Mouse (Mus musculus) embryonic facial prominence, embryonic 14.5 days (tissue): ENCODE data around the gene Gm1123. TPM values are rescaled to one million over a fixed set of nuclear protein-coding genes. Genes with fewer than 3 reads are reported as not detected.

ENCODE experiments used
- ATAC-seq: fragments of 200-750 bp; cut with Nextera tagmentation; 2 replicates; pipeline ENCODE4 v1.8.0; 2017; ENCODE audit warnings: low read depth, moderate number of reproducible peaks, moderate TSS enrichment
- DNase-seq: peaks from one replicate; pipeline ENCODE4 v3.0.0-alpha.2; 2015; ENCODE audit warnings: low spot score
- H3K27ac ChIP-seq: fragments of 300-500 bp; sonication (generic); replicated peaks from 2 replicates; pipeline ENCODE4 v1.5.1; 2014; ENCODE audit warnings: low read depth, mild to moderate bottlenecking, low read length, moderate library complexity
- H3K27me3 ChIP-seq: fragments of 300-500 bp; sonication (generic); replicated peaks from 2 replicates; pipeline ENCODE4 v1.6.1; 2014; ENCODE audit warnings: low read length; ENCODE audit not compliant: control insufficient read depth, insufficient read depth
- H3K36me3 ChIP-seq: fragments of 300-500 bp; sonication (generic); 2 replicates; pipeline ENCODE4 v1.6.1; 2014; ENCODE audit warnings: low read length, mixed read lengths; ENCODE audit not compliant: control insufficient read depth, insufficient read depth
- H3K4me1 ChIP-seq: fragments of 300-500 bp; sonication (generic); 2 replicates; pipeline ENCODE4 v1.6.1; 2014; ENCODE audit warnings: antibody characterized with exemption, low read length; ENCODE audit not compliant: control insufficient read depth, insufficient read depth
- H3K4me2 ChIP-seq: fragments of 300-500 bp; sonication (generic); 2 replicates; pipeline ENCODE4 v1.6.1; 2014; ENCODE audit warnings: low read depth, mild to moderate bottlenecking, low read length, moderate library complexity, mixed read lengths
- H3K4me3 ChIP-seq: fragments of 300-500 bp; sonication (generic); 2 replicates; pipeline ENCODE4 v1.5.1; 2014; ENCODE audit warnings: low read depth, mild to moderate bottlenecking, low read length
- H3K9ac ChIP-seq: fragments of 300-500 bp; sonication (generic); 2 replicates; pipeline ENCODE4 v1.6.1; 2014; ENCODE audit warnings: low read depth, mild to moderate bottlenecking, low read length, moderate library complexity, mixed read lengths
- H3K9me3 ChIP-seq: fragments of 300-500 bp; sonication (generic); 2 replicates; pipeline ENCODE4 v1.6.1; 2016; ENCODE audit warnings: low read length; ENCODE audit not compliant: control insufficient read depth
- WGBS: fragments of 180-500 bp; shearing (Covaris S2); extraction: QIAGEN DNeasy Blood & Tissue Kit; methylation state at CpG from one replicate; pipeline ENCODE4 v1.1.7; 2014; 5-methylcytosine and 5-hydroxymethylcytosine counted together
- polyA plus RNA-seq: library from polyadenylated mRNA; unstranded; fragments of >200 nt; fragmentation: Nextera tagmentation; extraction: Ambion mirVana; gene quantifications from 2 replicates; pipeline ENCODE4 v1.2.1, GENCODE M21; 2014

Gm1123 gene
- polyA plus RNA-seq, 1 experiment from 2014 or later = not detected

GRCm38 (mm10) chr9:98987131-98987530 is 48.4 kb downstream of the Gm1123 start:
- H3K9ac ChIP-seq = peak overlapping the region; percentile 77
- no peak for ATAC-seq
- H3K4me3 ChIP-seq = peak overlapping the region; percentile 83

GRCm38 (mm10) chr9:98986476-98987096 is 48.9 kb downstream of the Gm1123 start:
- H3K27ac ChIP-seq = no peak overlapping the region
- H3K27me3 ChIP-seq = peaks cover 7% of the 10 kb centered on the region
- DNase-seq (no peak), ATAC-seq (peak; percentile 32)
- peaks cover 6% of the 10 kb centered on the region; the same call in 1 of the 2 replicates for H3K4me1 ChIP-seq
- H3K9me3 ChIP-seq = no peaks in the 10 kb centered on the region
- H3K36me3 ChIP-seq = no peaks in the 10 kb centered on the region
- peak overlapping the region; percentile 83 for H3K4me3 ChIP-seq
- H3K4me2 ChIP-seq = peak overlapping the region; percentile 88
- H3K9ac ChIP-seq = peak overlapping the region; percentile 77
- WGBS = under 1% methylated on average over 38 of the region's 50 CpGs

More at GRCm38 (mm10) chr9:98987131-98987530, 48.4 kb downstream of the Gm1123 start:
- no peak overlapping the region for H3K27ac ChIP-seq
- H3K4me1 ChIP-seq = peaks cover 6% of the 10 kb centered on the region; the same call in 1 of the 2 replicates
- DNase-seq = no peak
- no peaks in the 10 kb centered on the region for H3K9me3 ChIP-seq
- peak overlapping the region; percentile 88 for H3K4me2 ChIP-seq
- H3K27me3 ChIP-seq = peaks cover 7% of the 10 kb centered on the region
- 43% methylated on average over 9 of the region's 9 CpGs for WGBS
- H3K36me3 ChIP-seq = no peaks in the 10 kb centered on the region

DNA sequence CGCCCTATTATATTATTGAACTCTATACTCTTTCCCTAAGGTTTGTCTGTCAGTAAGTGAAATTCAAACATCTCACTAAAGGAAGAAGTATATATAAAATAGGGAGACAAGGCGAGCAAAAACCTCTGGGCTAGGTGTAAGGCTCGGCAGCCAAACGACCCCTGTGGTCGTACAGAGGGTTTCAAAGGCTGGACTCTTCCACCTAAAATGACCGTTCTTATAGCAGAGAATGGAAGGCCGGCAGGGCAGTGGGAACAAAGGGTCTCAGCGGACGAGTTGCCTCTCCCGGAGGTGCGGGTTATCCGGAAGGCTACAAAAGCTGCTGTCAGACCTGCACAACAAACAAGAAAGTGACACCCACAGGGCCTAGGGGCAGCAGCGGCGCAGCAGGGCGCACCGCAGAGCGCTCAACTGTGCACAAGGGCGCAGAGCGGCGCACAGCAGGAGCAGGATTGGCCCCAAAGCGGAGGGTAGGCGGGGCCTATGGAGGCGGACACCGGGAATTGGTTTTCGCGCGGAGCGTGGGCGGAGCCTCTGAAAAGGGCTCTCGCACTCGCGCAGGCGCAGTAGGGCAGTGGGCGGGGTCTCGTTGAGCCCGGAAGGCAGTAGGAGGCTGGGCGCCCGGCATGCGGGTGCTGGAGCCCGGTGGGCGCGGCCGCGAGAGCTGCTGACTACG is 49.6 kb downstream of the Gm1123 start, which contains the start of gene Faim:
Gene Faim, plus strand, starts transcription at position 574 of the 676 bp plus-strand sequence.
- WGBS = 1% methylated on average over 42 of the region's 45 CpGs
- Histone ChIP-seq H3K4me2 (peak within 1 kb of the TSS; percentile 88), H3K27ac (peak within 1 kb of the TSS; percentile 36; the same call in 1 of the 2 replicates), H3K4me1 (peaks cover 6% of the 10 kb centered on the region; the same call in 1 of the 2 replicates), H3K27me3 (peaks cover 7% of the 10 kb centered on the region), H3K4me3 (peak within 1 kb of the TSS; percentile 83), H3K9ac (peak within 1 kb of the TSS; percentile 77), H3K36me3 (no peaks in the 10 kb centered on the region), H3K9me3 (no peaks in the 10 kb centered on the region)
- DNase-seq (peak; percentile 99), ATAC-seq (peak; percentile 99)

- H3K27ac ChIP-seq = no peak overlapping the region
- H3K27me3 ChIP-seq = peaks cover 27% of the 10 kb centered on the region
- H3K4me3 ChIP-seq = peak overlapping the region; percentile 31
- peak overlapping the region; percentile 54 for H3K4me2 ChIP-seq
- H3K9ac ChIP-seq = peak overlapping the region; percentile 40; the same call in 1 of the 2 replicates
- DNase-seq (peak; percentile 89), ATAC-seq (peak; percentile 72; the same call in 1 of the 2 replicates)
- no peaks in the 10 kb centered on the region for H3K9me3 ChIP-seq
- no peaks in the 10 kb centered on the region for H3K4me1 ChIP-seq
- WGBS = 6% methylated on average over 29 of the region's 29 CpGs
- H3K36me3 ChIP-seq = no peaks in the 10 kb centered on the region
These were observed 55.8 kb downstream of the Gm1123 start for GRCm38 (mm10) chr9:98979431-98980416.

- Histone ChIP-seq H3K4me2 (no peak overlapping the region), H3K9ac (no peak overlapping the region), H3K27ac (no peak overlapping the region), H3K9me3 (no peaks in the 10 kb centered on the region), H3K4me3 (no peak overlapping the region), H3K27me3 (peaks cover 49% of the 10 kb centered on the region), H3K36me3 (no peaks in the 10 kb centered on the region), H3K4me1 (no peaks in the 10 kb centered on the region)
- DNase-seq (no peak), ATAC-seq (no peak)
- 53% methylated on average over 5 of the region's 5 CpGs for WGBS
These were observed 59.0 kb downstream of the Gm1123 start for GRCm38 (mm10) chr9:98976520-98976919.

DNA sequence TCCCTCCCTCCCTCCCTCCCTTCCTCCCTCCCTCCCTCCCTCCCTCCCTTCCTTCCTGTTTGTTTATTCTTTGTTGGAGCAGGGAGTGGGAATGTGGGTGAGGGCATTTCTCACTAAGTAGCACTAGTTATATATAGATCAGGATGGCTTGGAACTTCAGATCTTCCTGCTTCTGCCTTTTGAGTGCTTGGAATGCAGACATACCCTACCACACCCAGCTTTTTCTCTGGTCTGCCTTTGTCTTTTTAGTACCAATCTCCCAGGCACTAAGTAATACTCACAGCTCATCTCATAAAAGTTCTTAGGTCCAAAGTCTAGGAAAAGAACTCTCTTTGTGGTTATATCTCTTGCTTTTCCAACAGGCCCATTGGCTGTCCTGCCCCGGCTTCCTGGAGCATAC is 59.4 kb downstream of the Gm1123 start:
- no peak overlapping the region for H3K4me3 ChIP-seq
- 97% methylated on average over 1 of the region's 1 CpGs for WGBS
- no peak for DNase-seq
- H3K4me1 ChIP-seq = no peaks in the 10 kb centered on the region
- no peaks in the 10 kb centered on the region for H3K36me3 ChIP-seq
- no peak overlapping the region for H3K4me2 ChIP-seq
- peaks cover 54% of the 10 kb centered on the region for H3K27me3 ChIP-seq
- no peak overlapping the region for H3K27ac ChIP-seq
- no peak overlapping the region for H3K9ac ChIP-seq
- ATAC-seq = no peak
- H3K9me3 ChIP-seq = no peaks in the 10 kb centered on the region

DNA sequence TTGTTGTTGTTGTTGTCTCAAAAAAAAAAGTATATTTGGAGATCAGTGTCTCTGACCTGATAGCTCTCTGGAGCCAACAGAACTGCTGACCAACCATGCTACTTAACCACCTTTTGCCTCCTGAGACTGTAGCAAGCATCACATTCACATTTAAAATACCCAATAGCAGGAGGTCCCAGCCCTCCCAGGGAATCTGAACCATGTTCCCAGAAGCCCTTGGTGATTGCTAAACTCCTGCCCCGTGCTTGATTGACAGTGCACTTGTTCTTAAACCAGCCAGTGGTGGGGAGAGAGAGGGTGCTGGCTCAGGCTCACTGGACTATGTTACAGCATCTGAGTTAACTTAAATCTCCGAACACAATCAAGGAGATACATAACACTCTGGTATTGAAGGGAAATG is 60.6 kb downstream of the Gm1123 start:
- Histone ChIP-seq H3K27me3 (peaks cover 65% of the 10 kb centered on the region), H3K27ac (no peak overlapping the region), H3K4me2 (no peak overlapping the region), H3K9ac (no peak overlapping the region), H3K4me3 (no peak overlapping the region), H3K9me3 (peaks cover 8% of the 10 kb centered on the region; the same call in 1 of the 2 replicates), H3K4me1 (no peaks in the 10 kb centered on the region), H3K36me3 (no peaks in the 10 kb centered on the region)
- WGBS = 35% methylated on average over 2 of the region's 2 CpGs
- no peak for DNase-seq
- ATAC-seq = no peak

- peaks cover 8% of the 10 kb centered on the region; the same call in 1 of the 2 replicates for H3K9me3 ChIP-seq
- no peak overlapping the region; the same call in 1 of the 2 replicates for H3K9ac ChIP-seq
- 7% methylated on average over 7 of the region's 7 CpGs for WGBS
- no peaks in the 10 kb centered on the region for H3K36me3 ChIP-seq
- H3K4me2 ChIP-seq = peak overlapping the region; percentile 67
- H3K27me3 ChIP-seq = peaks cover 71% of the 10 kb centered on the region
- H3K4me1 ChIP-seq = no peaks in the 10 kb centered on the region
- no peak overlapping the region for H3K27ac ChIP-seq
- DNase-seq = no peak
- ATAC-seq = no peak
- peak overlapping the region; percentile 40 for H3K4me3 ChIP-seq
These were observed 62.0 kb downstream of the Gm1123 start for GRCm38 (mm10) chr9:98973561-98973960.
